Mouse (Mus musculus) testis, adult 2 months (tissue): ENCODE data around the gene Lif.

Experiments used
- CTCF ChIP-seq: fragments of 200-500 bp; IDR thresholded peaks from 2 replicates; pipeline ENCODE4 v1.5.1; 2012; ENCODE audit warnings: low read depth, mild to moderate bottlenecking, inconsistent platforms, low read length, moderate library complexity; ENCODE audit not compliant: control insufficient read depth, insufficient read depth, insufficient replicate concordance
- POLR2A ChIP-seq: fragments of 200-500 bp; IDR thresholded peaks from 2 replicates; pipeline ENCODE4 v1.6.1; 2012; ENCODE audit warnings: low read depth, mild to moderate bottlenecking, inconsistent platforms, low read length, moderate library complexity; ENCODE audit not compliant: control insufficient read depth

- TF ChIP-seq CTCF (no peak), POLR2A (no peak)
These were observed 11.1 kb downstream of the Lif start for GRCm38 (mm10) chr11:4268500-4268899.
